Mouse (Mus musculus) olfactory bulb, adult 2 months (tissue): ENCODE data around the gene Gsdme. TPM values are rescaled to one million over a fixed set of nuclear protein-coding genes. Genes with fewer than 3 reads are reported as not detected.

ENCODE experiments used
- H3K27ac ChIP-seq: fragments of 200-500 bp; 2 replicates; pipeline ENCODE4 v1.5.1; 2012; ENCODE audit warnings: low read depth, low read length; ENCODE audit not compliant: insufficient read depth
- H3K4me1 ChIP-seq: fragments of 200-500 bp; 2 replicates; pipeline ENCODE4 v1.6.1; 2012; ENCODE audit warnings: low read length; ENCODE audit not compliant: control insufficient read depth, insufficient read depth
- H3K4me3 ChIP-seq: fragments of 200-500 bp; 2 replicates; pipeline ENCODE4 v1.5.1; 2012; ENCODE audit warnings: mild to moderate bottlenecking, low read depth, low read length, moderate library complexity; ENCODE audit not compliant: insufficient read depth
- CTCF ChIP-seq: fragments of 200-500 bp; IDR thresholded peaks from 2 replicates; pipeline ENCODE4 v1.5.1; 2012; ENCODE audit warnings: low read depth, mild to moderate bottlenecking, low read length, moderate library complexity; ENCODE audit not compliant: insufficient read depth
- POLR2A ChIP-seq: fragments of 200-500 bp; IDR thresholded peaks from 2 replicates; pipeline ENCODE4 v1.6.1; 2012; ENCODE audit warnings: mild to moderate bottlenecking, low read depth, low read length, moderate library complexity; ENCODE audit not compliant: insufficient read depth
- WGBS: fragments of 180-500 bp; shearing (Covaris S2); methylation state at CpG from one replicate; pipeline ENCODE4 v1.1.7; 2018; 5-methylcytosine and 5-hydroxymethylcytosine counted together
- polyA plus RNA-seq: library from polyadenylated mRNA; stranded (reverse); fragments of >200 nt; gene quantifications from 2 replicates; pipeline ENCODE4 v1.2.4, GENCODE M21; 2012; ENCODE audit warnings: low replicate concordance; ENCODE audit not compliant: missing spikeins, insufficient read depth, insufficient read length

Gsdme gene
- polyA plus RNA-seq, 1 experiment: not detected

DNA sequence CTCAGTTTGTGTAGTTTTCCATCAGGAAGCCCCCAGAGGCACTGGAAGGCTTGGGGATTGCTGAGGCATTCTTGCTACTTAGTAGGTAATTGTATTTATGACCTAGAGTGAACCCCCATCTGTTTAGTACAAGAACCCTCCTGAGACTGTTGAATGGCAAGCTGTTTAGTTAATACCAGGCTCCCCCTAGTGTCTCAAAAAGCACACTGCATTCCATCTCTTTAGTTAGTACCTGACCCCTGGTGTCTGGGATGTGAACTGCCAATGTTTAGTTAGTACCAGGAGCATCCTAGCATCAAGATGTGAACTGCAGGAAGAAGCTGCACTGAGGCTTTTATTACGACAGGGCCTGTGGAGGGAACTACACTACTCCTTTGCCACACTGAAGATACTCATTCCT is 30.5 kb upstream of the Gsdme start:
- WGBS: 28% methylated on average over 1 of the region's 1 CpGs
- no peak overlapping the region for H3K27ac ChIP-seq
- TF ChIP-seq CTCF (no peak), POLR2A (no peak)

GRCm38 (mm10) chr6:50291650-50292049 is 28.0 kb upstream of the Gsdme start:
- H3K4me1 ChIP-seq: no peaks in the 10 kb centered on the region
- no peak for TF ChIP-seq CTCF
- H3K27ac ChIP-seq: no peak overlapping the region
- H3K4me3 ChIP-seq: no peak overlapping the region
- WGBS: 92% methylated on average over 4 of the region's 4 CpGs

More for the DNA sequence above, 30.5 kb upstream of the Gsdme start:
- Histone ChIP-seq H3K4me1 (no peaks in the 10 kb centered on the region), H3K4me3 (no peak overlapping the region)

- 85% methylated on average over 3 of the region's 3 CpGs for WGBS
- Histone ChIP-seq H3K4me1 (no peaks in the 10 kb centered on the region), H3K4me3 (no peak overlapping the region), H3K27ac (no peak overlapping the region)
- TF ChIP-seq POLR2A (no peak), CTCF (no peak)
Measured at GRCm38 (mm10) chr6:50286881-50287280, 23.2 kb upstream of the Gsdme start.

- WGBS: 90% methylated on average over 7 of the region's 7 CpGs
- no peak overlapping the region for H3K27ac ChIP-seq
- no peak for TF ChIP-seq CTCF
- no peak for TF ChIP-seq POLR2A
Measured at GRCm38 (mm10) chr6:50279642-50280041, 16.0 kb upstream of the Gsdme start.

DNA sequence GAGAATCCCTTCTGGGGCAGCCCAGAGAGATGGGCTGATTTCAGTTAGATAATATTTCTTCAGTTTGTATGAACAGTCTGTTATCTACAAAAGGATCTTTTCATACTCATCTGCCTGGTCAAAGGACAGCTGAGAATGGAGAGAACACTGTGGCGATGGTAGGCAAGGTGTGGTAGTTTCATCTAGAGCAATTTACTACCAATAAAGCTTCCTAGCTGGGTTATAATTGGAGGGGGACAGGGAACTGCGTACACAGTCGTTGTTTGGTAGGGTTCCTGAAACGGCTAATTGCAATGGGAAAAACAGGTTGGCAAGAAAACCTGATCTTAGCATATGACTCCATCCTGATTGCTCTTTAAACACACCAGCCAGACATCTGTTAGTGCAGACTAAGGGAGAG is 10.3 kb upstream of the Gsdme start:
- Histone ChIP-seq H3K4me1 (no peaks in the 10 kb centered on the region), H3K27ac (no peak overlapping the region), H3K4me3 (no peak overlapping the region)
- WGBS: 83% methylated on average over 4 of the region's 4 CpGs
- TF ChIP-seq CTCF (no peak), POLR2A (no peak)

More at GRCm38 (mm10) chr6:50279642-50280041, 16.0 kb upstream of the Gsdme start:
- Histone ChIP-seq H3K4me3 (no peak overlapping the region), H3K4me1 (no peaks in the 10 kb centered on the region)

GRCm38 (mm10) chr6:50273416-50273815 is 9.8 kb upstream of the Gsdme start:
- Histone ChIP-seq H3K27ac (no peak overlapping the region), H3K4me3 (no peak overlapping the region), H3K4me1 (no peaks in the 10 kb centered on the region)
- TF ChIP-seq CTCF: no peak
- TF ChIP-seq POLR2A: no peak
- WGBS: 46% methylated on average over 1 of the region's 1 CpGs

GRCm38 (mm10) chr6:50262310-50262709 is 1.4 kb downstream of the Gsdme start:
- WGBS: 20% methylated on average over 7 of the region's 7 CpGs
- peaks cover 16% of the 10 kb centered on the region for H3K4me1 ChIP-seq
- H3K27ac ChIP-seq: peak overlapping the region; percentile 34; the same call in 1 of the 2 replicates
- TF ChIP-seq CTCF (no peak), POLR2A (no peak)
- peak overlapping the region; percentile 53 for H3K4me3 ChIP-seq

DNA sequence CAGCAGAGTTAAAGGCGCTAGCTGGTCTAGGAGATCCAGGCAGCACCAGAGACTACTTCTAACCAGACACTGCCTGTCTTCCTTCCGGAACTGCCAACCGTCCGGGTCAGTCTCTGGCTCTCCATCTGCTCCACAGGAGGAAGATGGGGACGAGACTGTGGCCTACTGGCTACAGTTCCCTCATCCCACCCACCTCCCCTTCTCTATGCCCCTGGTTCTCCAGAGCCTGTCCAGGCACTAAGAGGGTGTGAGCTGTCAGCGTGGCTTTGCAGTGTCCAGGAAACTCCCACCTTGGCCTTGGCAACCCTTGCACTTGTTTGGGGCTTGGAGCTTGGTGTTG is 1.8 kb downstream of the Gsdme start:
- TF ChIP-seq CTCF (no peak), POLR2A (no peak)
- H3K27ac ChIP-seq: peak overlapping the region; percentile 34; the same call in 1 of the 2 replicates
- under 1% methylated on average over 6 of the region's 6 CpGs for WGBS
- H3K4me1 ChIP-seq: peaks cover 16% of the 10 kb centered on the region
- H3K4me3 ChIP-seq: peak overlapping the region; percentile 53

GRCm38 (mm10) chr6:50261201-50261921 is 2.3 kb downstream of the Gsdme start:
- peak overlapping the region; percentile 47 for H3K27ac ChIP-seq
- H3K4me1 ChIP-seq: peaks cover 16% of the 10 kb centered on the region
- under 1% methylated on average over 35 of the region's 35 CpGs for WGBS
- TF ChIP-seq CTCF (no peak), POLR2A (peak; percentile 54)
- H3K4me3 ChIP-seq: peak overlapping the region; percentile 53

DNA sequence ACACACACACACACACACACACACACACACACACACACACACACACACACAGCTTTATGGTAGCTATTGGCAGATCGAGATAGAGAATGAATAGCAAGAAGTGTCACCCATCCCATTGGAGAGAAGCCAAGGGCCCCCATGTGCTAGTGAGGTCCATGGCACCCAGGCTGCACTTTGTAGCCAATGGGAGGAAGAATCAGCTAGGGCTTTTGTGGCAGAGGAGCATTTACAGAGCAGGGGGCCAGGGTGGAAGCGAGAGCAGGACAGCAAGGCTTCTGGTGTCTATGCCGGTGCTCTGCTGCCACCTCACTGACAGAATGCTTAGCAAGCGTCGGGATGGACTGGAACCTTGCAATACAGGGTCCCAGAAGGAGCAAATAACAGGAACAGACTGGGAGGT is 8.3 kb downstream of the Gsdme start:
- Histone ChIP-seq H3K4me1 (peaks cover 12% of the 10 kb centered on the region; the same call in 1 of the 2 replicates), H3K4me3 (no peak overlapping the region), H3K27ac (no peak overlapping the region)
- no peak for TF ChIP-seq POLR2A
- no peak for TF ChIP-seq CTCF
- WGBS: 61% methylated on average over 5 of the region's 5 CpGs

DNA sequence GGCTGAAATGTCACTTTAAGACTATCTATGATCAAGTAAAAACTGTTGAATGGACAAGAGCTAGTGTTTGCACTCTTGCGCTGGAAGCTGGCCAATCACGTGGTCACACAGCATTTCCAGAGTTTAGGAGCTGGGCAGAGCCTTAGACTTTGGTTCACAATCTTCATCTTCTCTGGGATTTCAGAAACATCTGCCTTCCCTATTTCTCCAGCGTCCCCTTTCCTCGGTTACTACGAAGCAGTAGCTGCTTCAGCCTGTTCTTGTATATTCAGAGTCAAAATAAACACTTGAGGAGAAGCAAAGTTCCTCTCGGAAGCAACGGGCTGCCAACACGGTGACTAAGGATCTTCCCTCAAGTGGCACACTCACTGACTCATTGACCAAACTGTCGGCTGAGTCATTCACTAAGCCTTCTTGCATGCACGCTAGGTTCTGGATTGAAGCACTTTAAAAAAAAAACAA is 8.9 kb downstream of the Gsdme start:
- TF ChIP-seq CTCF (no peak), POLR2A (no peak)
- 14% methylated on average over 10 of the region's 10 CpGs for WGBS
- peaks cover 10% of the 10 kb centered on the region; the same call in 1 of the 2 replicates for H3K4me1 ChIP-seq
- no peak overlapping the region for H3K4me3 ChIP-seq
- H3K27ac ChIP-seq: no peak overlapping the region
